Mouse (Mus musculus) midbrain, embryonic 14.5 days (tissue): Measurements from ENCODE around the gene Stk32c. TPM values are rescaled to one million over a fixed set of nuclear protein-coding genes. Genes with fewer than 3 reads are reported as not detected.

ENCODE experiments used
- ATAC-seq: fragments of 200-750 bp; cut with Nextera tagmentation; 2 replicates; pipeline ENCODE4 v1.8.0; 2017; ENCODE audit warnings: moderate number of reproducible peaks, moderate library complexity; ENCODE audit not compliant: low FRiP score, low TSS enrichment
- DNase-seq: peaks from one replicate; pipeline ENCODE4 v3.0.0-alpha.2; 2015
- H3K27ac ChIP-seq: fragments of 300-500 bp; sonication (generic); replicated peaks from 2 replicates; pipeline ENCODE4 v1.5.1; 2014; ENCODE audit warnings: mild to moderate bottlenecking, low read depth, low read length, moderate library complexity
- H3K27me3 ChIP-seq: fragments of 300-500 bp; sonication (generic); 2 replicates; pipeline ENCODE4 v1.6.1; 2014; ENCODE audit warnings: low read length, control low read depth, mixed read lengths; ENCODE audit not compliant: control insufficient read depth, insufficient read depth
- H3K36me3 ChIP-seq: fragments of 300-500 bp; sonication (generic); 2 replicates; pipeline ENCODE4 v1.6.1; 2014; ENCODE audit warnings: low read length, control low read depth; ENCODE audit not compliant: control insufficient read depth, insufficient read depth
- H3K4me1 ChIP-seq: fragments of 300-500 bp; sonication (generic); 2 replicates; pipeline ENCODE4 v1.6.1; 2014; ENCODE audit warnings: mild to moderate bottlenecking, antibody characterized with exemption, low read length, control low read depth; ENCODE audit not compliant: control insufficient read depth, insufficient read depth
- H3K4me2 ChIP-seq: fragments of 300-500 bp; sonication (generic); 2 replicates; pipeline ENCODE4 v1.6.1; 2014; ENCODE audit warnings: mild to moderate bottlenecking, low read length, moderate library complexity
- H3K4me3 ChIP-seq: fragments of 300-500 bp; sonication (generic); replicated peaks from 2 replicates; pipeline ENCODE4 v1.5.1; 2014; ENCODE audit warnings: low read depth, low read length
- H3K9ac ChIP-seq: fragments of 300-500 bp; sonication (generic); replicated peaks from 2 replicates; pipeline ENCODE4 v1.6.1; 2014; ENCODE audit warnings: mild to moderate bottlenecking, low read length, moderate library complexity
- H3K9me3 ChIP-seq: fragments of 300-500 bp; sonication (generic); 2 replicates; pipeline ENCODE4 v1.6.1; 2016; ENCODE audit warnings: low read length, control low read depth, mixed read lengths; ENCODE audit not compliant: control insufficient read depth
- WGBS: fragments of 180-500 bp; shearing (Covaris S2); extraction: QIAGEN DNeasy Blood & Tissue Kit; methylation state at CpG from one replicate; pipeline ENCODE4 v1.1.7; 2014; 5-methylcytosine and 5-hydroxymethylcytosine counted together
- polyA plus RNA-seq: library from polyadenylated mRNA; unstranded; fragments of >200 nt; fragmentation: Nextera tagmentation; extraction: Ambion mirVana; gene quantifications from 2 replicates; pipeline ENCODE4 v1.2.1, GENCODE M21; 2014

Gene Stk32c
- polyA plus RNA-seq, 1 experiment from 2014 or later, result 0.99 TPM

DNA sequence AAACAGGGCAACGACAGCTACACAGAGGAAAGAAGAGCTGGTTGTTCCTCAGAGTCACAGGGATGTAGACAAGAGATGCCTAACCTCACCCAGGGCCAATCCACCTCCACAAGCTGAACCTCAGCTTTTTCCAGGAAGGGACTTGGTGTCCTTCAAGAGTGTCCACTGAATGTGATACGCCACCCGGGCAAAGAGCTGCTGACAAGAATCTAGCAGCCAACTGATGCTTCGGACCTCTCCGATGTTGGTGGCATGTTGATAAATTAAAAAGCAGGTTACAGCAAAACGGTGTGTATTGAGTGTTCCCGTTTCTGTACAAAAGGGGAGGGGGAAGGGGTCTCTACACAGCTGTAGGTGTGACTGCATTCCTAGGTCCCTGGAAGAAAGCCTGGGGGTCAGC, 28.3 kb downstream of the Stk32c start:
- H3K9ac ChIP-seq, result no peak overlapping the region
- H3K4me1 ChIP-seq, result 0 out of 2 replicates have a peak, but pooled peaks cover 3% of the 10 kb centered on the region
- no peak overlapping the region for H3K4me2 ChIP-seq
- DNase-seq (no peak), ATAC-seq (no peak)
- no peak overlapping the region for H3K27ac ChIP-seq
- H3K27me3 ChIP-seq, result peaks cover 16% of the 10 kb centered on the region
- WGBS, result 89% methylated on average over 7 of the region's 7 CpGs
- no peaks in the 10 kb centered on the region for H3K9me3 ChIP-seq
- no peaks in the 10 kb centered on the region for H3K36me3 ChIP-seq
- no peak overlapping the region for H3K4me3 ChIP-seq

DNA sequence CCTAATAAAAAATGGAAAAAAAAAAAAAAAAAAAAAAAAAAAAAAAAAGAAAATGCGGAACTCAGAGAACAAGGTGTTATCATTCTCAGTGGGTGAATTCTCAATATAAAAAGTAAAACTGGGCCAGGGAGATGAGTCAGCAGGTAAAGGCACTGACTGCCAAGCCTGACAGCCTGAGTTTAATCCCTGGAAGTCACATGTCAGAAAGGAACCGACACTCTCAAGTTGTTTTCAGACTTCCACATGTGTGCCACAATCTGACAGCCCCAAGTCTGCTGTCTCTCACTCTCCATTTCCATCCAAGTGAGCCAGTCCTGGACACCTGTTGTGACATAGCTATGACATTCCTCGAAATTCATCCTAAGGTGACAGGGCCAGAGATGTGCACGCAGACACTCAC, 28.7 kb downstream of the Stk32c start:
- H3K9me3 ChIP-seq, result no peaks in the 10 kb centered on the region
- 78% methylated on average over 4 of the region's 4 CpGs for WGBS
- DNase-seq (no peak), ATAC-seq (no peak)
- H3K9ac ChIP-seq, result no peak overlapping the region
- no peak overlapping the region for H3K27ac ChIP-seq
- H3K4me1 ChIP-seq, result 0 out of 2 replicates have a peak, but pooled peaks cover 3% of the 10 kb centered on the region
- H3K4me3 ChIP-seq, result no peak overlapping the region
- H3K27me3 ChIP-seq, result peaks cover 16% of the 10 kb centered on the region
- no peaks in the 10 kb centered on the region for H3K36me3 ChIP-seq
- no peak overlapping the region for H3K4me2 ChIP-seq

DNA sequence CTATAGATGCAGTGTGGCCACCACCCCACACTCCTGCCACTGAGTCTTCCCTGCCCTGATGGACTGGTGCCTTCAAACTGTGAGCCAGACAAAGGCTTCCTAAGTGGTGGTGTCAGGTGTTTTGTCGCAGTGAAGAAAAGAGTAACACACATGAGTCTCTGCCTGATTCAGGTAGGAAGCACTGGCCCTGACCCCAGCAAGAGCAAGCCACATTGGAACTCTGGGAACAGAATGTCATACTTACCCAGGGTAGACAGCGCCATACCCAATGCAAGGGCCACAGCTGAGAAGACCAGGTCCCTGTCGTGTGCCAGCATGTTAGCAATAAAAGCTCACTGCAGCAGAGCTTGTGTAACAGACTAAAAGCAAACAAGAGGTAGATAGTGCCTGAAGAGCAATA, 33.0 kb downstream of the Stk32c start:
- Histone ChIP-seq H3K4me1 (no peaks in the 10 kb centered on the region), H3K27ac (no peak overlapping the region)

DNA sequence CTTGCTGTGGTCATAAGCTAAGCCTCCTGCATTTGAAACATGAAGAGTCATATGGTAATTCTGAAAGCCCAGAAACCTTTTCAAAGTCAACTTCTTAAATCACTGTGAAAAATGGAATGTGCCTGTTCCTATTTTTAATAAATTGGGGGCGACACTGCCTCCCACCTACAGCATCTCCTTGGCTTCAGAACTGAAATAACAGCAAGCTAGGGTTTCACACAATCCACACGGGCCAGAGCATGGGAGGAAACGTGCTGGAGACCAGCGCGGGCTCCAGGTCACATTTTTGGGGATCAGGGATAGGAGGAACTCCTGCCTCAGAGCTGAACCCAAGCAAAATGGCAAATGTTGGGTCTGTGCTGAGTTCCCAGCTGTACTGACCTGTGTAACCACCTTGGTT, 33.8 kb downstream of the Stk32c start:
- no peak overlapping the region for H3K4me3 ChIP-seq
- no peak overlapping the region for H3K27ac ChIP-seq
- H3K27me3 ChIP-seq, result no peaks in the 10 kb centered on the region
- no peaks in the 10 kb centered on the region for H3K9me3 ChIP-seq
- no peak for ATAC-seq
- H3K4me1 ChIP-seq, result no peaks in the 10 kb centered on the region
- DNase-seq, result no peak
- H3K36me3 ChIP-seq, result no peaks in the 10 kb centered on the region
- 89% methylated on average over 5 of the region's 5 CpGs for WGBS
- no peak overlapping the region for H3K4me2 ChIP-seq
- H3K9ac ChIP-seq, result no peak overlapping the region

More for the DNA sequence above, 33.0 kb downstream of the Stk32c start:
- Histone ChIP-seq H3K27me3 (no peaks in the 10 kb centered on the region), H3K4me2 (no peak overlapping the region), H3K9me3 (no peaks in the 10 kb centered on the region), H3K9ac (no peak overlapping the region), H3K4me3 (no peak overlapping the region), H3K36me3 (no peaks in the 10 kb centered on the region)
- 95% methylated on average over 3 of the region's 3 CpGs for WGBS
- DNase-seq (no peak), ATAC-seq (no peak)

DNA sequence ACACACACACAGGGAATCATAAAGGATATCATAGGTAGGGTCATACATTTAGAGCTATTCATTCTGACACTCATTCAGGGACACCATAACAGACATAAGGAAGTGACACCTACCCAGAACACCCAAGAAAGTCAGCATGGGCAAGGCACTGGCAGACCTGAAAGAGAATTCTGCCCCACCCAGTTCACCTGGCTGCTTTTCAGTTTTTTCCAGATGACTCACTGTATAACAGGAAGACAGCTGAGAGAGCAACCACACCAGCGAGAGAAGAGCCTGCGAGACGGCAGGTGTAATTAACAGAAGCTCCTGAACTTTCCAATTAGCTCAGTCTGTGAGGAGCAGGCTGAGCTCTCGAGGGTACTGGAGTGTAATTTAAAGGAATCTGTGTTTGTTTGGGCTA, 44.0 kb downstream of the Stk32c start:
- Histone ChIP-seq H3K4me3 (no peak overlapping the region), H3K9ac (no peak overlapping the region), H3K27me3 (no peaks in the 10 kb centered on the region), H3K4me1 (no peaks in the 10 kb centered on the region), H3K27ac (no peak overlapping the region), H3K36me3 (no peaks in the 10 kb centered on the region), H3K4me2 (no peak overlapping the region), H3K9me3 (0 out of 2 replicates have a peak, but pooled peaks cover 5% of the 10 kb centered on the region)
- DNase-seq (no peak), ATAC-seq (no peak)
- 81% methylated on average over 4 of the region's 4 CpGs for WGBS

DNA sequence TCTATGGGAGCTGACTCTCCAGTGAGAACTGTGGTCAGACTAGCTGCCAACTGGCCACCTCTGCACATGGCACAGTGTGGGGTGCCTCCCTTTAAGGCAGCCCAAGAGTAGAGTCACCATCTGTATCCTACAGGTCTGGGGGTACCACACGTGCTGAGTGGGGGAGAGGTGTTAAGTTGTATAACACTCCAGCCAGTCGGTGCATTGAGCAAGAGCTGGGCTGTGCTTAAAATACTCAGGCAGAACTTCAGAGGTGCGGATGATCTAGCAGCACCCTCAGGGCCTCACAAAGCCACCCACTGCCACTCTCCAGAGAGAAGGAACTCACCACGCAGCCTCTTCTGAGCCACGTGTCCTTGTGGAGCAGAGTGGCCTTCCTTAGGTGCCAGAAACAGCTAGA, 48.7 kb downstream of the Stk32c start:
- 87% methylated on average over 5 of the region's 5 CpGs for WGBS
- ATAC-seq (no peak), DNase-seq (no peak)
- H3K4me3 ChIP-seq, result no peak overlapping the region
- peaks cover under 1% of the 10 kb centered on the region for H3K4me1 ChIP-seq
- no peak overlapping the region for H3K27ac ChIP-seq
- H3K9ac ChIP-seq, result no peak overlapping the region
- H3K27me3 ChIP-seq, result no peaks in the 10 kb centered on the region
- no peak overlapping the region for H3K4me2 ChIP-seq
- H3K36me3 ChIP-seq, result no peaks in the 10 kb centered on the region
- H3K9me3 ChIP-seq, result 0 out of 2 replicates have a peak, but pooled peaks cover 5% of the 10 kb centered on the region

DNA sequence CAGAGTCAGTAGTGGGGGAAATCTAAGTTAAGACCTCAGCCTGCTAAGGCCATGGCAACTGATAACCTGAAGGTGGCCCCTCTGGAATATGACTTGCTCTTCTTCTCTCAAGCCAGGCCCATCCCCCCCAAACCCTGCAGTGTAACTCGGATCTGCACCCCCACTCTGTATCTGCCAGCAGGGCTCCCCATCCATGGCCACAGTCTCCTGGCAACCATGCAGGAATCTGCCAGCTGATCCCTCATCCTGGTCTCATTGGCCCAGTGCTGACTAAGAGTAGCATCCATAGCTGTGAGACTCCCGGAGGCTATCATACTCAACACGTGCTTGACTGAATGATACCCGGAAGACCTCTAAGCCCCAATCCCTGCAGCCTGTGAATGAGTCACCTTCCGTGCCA, 54.2 kb downstream of the Stk32c start:
- no peak overlapping the region for H3K4me3 ChIP-seq
- no peaks in the 10 kb centered on the region for H3K9me3 ChIP-seq
- H3K36me3 ChIP-seq, result no peaks in the 10 kb centered on the region
- H3K27me3 ChIP-seq, result no peaks in the 10 kb centered on the region
- H3K4me1 ChIP-seq, result peaks cover 11% of the 10 kb centered on the region
- DNase-seq, result peak; percentile 58
- WGBS, result 24% methylated on average over 5 of the region's 5 CpGs
- H3K9ac ChIP-seq, result no peak overlapping the region
- H3K4me2 ChIP-seq, result no peak overlapping the region
- 0 out of 2 replicates have a peak, but pooled peaks have one; percentile 37 for ATAC-seq
- no peak overlapping the region for H3K27ac ChIP-seq

DNA sequence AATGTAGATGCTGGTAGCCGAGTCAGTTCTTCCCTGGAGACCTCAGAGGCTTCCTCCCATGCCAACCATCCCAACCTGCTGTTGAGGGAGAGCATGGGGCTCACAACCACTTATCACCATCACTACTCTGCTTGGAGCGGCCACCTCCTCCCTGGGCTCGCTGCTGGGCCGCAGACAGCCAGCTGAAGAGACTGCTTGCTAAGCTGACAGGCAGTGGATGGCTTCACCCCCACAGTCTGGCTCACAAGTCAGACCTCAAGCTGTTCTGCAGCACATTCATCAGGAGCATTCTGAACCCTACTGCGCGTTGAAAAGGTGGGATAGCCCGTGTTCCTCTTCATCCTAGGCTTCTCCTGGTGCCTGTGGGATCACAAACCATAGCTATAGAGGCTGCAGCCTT, 54.6 kb downstream of the Stk32c start:
- Histone ChIP-seq H3K9me3 (no peaks in the 10 kb centered on the region), H3K9ac (no peak overlapping the region), H3K36me3 (no peaks in the 10 kb centered on the region), H3K27me3 (no peaks in the 10 kb centered on the region), H3K27ac (no peak overlapping the region), H3K4me2 (no peak overlapping the region), H3K4me3 (no peak overlapping the region), H3K4me1 (peaks cover 11% of the 10 kb centered on the region)
- 59% methylated on average over 7 of the region's 7 CpGs for WGBS
- ATAC-seq (no peak), DNase-seq (no peak)

DNA sequence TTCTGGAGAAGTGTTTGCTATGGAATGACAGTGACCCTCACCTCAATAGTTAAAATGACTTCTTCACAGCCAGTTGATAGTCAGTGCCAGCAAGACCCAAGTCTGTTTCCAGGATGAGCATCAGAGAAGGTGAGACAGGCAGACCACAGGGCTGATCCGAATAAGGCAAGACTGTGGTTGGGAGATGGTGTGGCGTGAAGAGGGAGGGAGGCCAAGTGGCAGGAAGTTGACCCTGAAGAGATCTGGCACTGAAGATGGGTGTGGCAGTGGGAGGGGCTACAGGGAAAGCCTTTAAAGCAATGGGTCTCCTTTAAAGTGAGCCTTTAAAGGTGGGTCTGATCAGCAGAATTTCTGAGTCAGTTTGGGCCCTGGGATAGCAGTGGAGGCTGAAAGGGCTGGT, 55.6 kb downstream of the Stk32c start:
- no peak for DNase-seq
- ATAC-seq, result no peak
- Histone ChIP-seq H3K4me1 (peaks cover 11% of the 10 kb centered on the region), H3K27me3 (no peaks in the 10 kb centered on the region), H3K9me3 (no peaks in the 10 kb centered on the region), H3K36me3 (no peaks in the 10 kb centered on the region), H3K27ac (no peak overlapping the region), H3K4me3 (no peak overlapping the region), H3K4me2 (no peak overlapping the region), H3K9ac (no peak overlapping the region)
- 78% methylated on average over 2 of the region's 2 CpGs for WGBS
